Mouse (Mus musculus): ENCODE measurements around the gene Smpdl3a.

DNA sequence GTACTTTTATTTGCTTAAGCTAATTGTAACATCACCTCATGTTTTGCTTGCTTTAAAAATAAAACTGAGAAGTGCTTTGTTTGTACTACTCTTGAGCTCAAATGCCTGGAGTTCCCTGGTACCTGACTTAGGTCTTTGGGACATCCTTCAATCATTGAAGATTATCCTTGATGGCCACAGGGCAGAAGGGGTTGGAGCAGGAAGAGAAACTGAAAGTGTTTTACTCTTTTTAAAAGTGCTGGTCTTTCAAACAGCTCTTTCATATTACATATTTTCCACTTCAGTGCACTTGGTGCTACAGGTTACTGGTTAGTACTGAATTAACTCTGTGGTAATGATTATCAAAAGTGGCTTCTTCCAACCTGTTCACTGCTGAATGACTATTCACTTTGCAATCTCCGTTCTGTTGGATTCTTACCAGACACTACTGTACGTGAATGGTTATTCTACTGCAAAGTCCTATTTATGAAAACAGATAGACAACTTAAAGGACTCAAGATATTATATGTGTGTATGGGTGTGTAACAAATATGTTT is 38.9 kb upstream of the Smpdl3a start:
- TF ChIP-seq CTCF (IDR thresholded peaks at IDR 0.05; ENCODE audit: extremely low read depth, insufficient read depth, insufficient read length, insufficient replicate concordance) = no peak
- TF ChIP-seq POLR2A (IDR thresholded peaks at IDR 0.05; ENCODE audit: low read depth, low read length) = no peak

Measured in spleen, adult 2 months (tissue).